Mouse (Mus musculus) CH12.LX (cell line): Measurements from ENCODE around the gene Hdac8. TPM values are rescaled to one million over a fixed set of nuclear protein-coding genes. Genes with fewer than 3 reads are reported as not detected.

Experiments used
- DNase-seq: peaks from one replicate; pipeline ENCODE4 v3.0.0-alpha.2; 2013; ENCODE audit errors: extremely low read depth
- H3K27ac ChIP-seq: 2 replicates; pipeline ENCODE4 v1.5.1; 2012; ENCODE audit warnings: low read depth, mild to moderate bottlenecking, control low read depth, moderate library complexity; ENCODE audit not compliant: insufficient read depth
- H3K27me3 ChIP-seq: replicated peaks from 2 replicates; pipeline ENCODE3; 2012; ENCODE audit warnings: inconsistent platforms
- H3K36me3 ChIP-seq, 2 experiments: replicated peaks in 1 of 2; 2 replicates each; pipeline versions ENCODE3 to v1.6.1; 2012; ENCODE audit warnings: inconsistent platforms in 1 of 2, low read length in 1 of 2, mild to moderate bottlenecking in 1 of 2, mixed read lengths in 1 of 2, moderate library complexity in 1 of 2; ENCODE audit not compliant: control insufficient read depth in 1 of 2, insufficient read depth in 1 of 2
- H3K4me1 ChIP-seq, 2 experiments: 2 replicates each; pipeline ENCODE4 v1.6.1; 2012; ENCODE audit warnings: inconsistent platforms in 1 of 2, moderate library complexity in 1 of 2; ENCODE audit not compliant: insufficient read depth in 2 of 2, control insufficient read depth in 1 of 2
- H3K4me2 ChIP-seq: 2 replicates; pipeline ENCODE4 v1.6.1; 2012; ENCODE audit warnings: low read depth, mild to moderate bottlenecking, control low read depth; ENCODE audit not compliant: poor library complexity, insufficient read depth, severe bottlenecking
- H3K4me3 ChIP-seq, 3 experiments: fragments of 150-350 bp in 1 of 3; sonication (generic) in 1 of 3; replicated peaks in 1 of 3; 2 replicates each; pipeline versions ENCODE3 to v1.5.1; 2011 to 2012; ENCODE audit warnings: low read depth in 2 of 3, low read length in 2 of 3, mild to moderate bottlenecking in 2 of 3, moderate library complexity in 2 of 3, control low read depth in 1 of 3, improper control_type of control experiment in 1 of 3, inconsistent platforms in 1 of 3, mixed read lengths in 1 of 3; ENCODE audit not compliant: poor library complexity in 1 of 3
- H3K79me2 ChIP-seq: replicated peaks from 2 replicates; pipeline ENCODE4 v1.6.1; 2012; ENCODE audit warnings: mild to moderate bottlenecking, moderate library complexity; ENCODE audit not compliant: control insufficient read depth, poor library complexity, insufficient read depth, severe bottlenecking; ENCODE audit errors: extremely low read depth
- H3K9ac ChIP-seq: 2 replicates; pipeline ENCODE4 v1.6.1; 2012; ENCODE audit warnings: low read depth, mild to moderate bottlenecking, control low read depth, moderate library complexity; ENCODE audit not compliant: insufficient read depth
- H3K9me3 ChIP-seq: replicated peaks from 2 replicates; pipeline ENCODE3; 2012; ENCODE audit warnings: low read length, inconsistent platforms, mixed read lengths
- CHD1 ChIP-seq: IDR thresholded peaks from 2 replicates; pipeline ENCODE4 v1.6.1; 2012; ENCODE audit warnings: low read depth, low read length, improper control_type of control experiment, inconsistent platforms
- CTCF ChIP-seq, 2 experiments: IDR thresholded peaks in 1 of 2; conservative IDR thresholded peaks in 1 of 2; 2 replicates each; pipeline ENCODE4 v1.5.1; 2011 to 2012; ENCODE audit warnings: low read depth in 2 of 2, low read length in 2 of 2, improper control_type of control experiment in 1 of 2, inconsistent platforms in 1 of 2, mild to moderate bottlenecking in 1 of 2, moderate library complexity in 1 of 2
- E2F4 ChIP-seq: IDR thresholded peaks from 2 replicates; pipeline ENCODE4 v1.6.1; 2011; ENCODE audit warnings: low read depth, low read length, improper control_type of control experiment; ENCODE audit not compliant: insufficient replicate concordance
- ELF1 ChIP-seq: IDR thresholded peaks from 2 replicates; pipeline ENCODE4 v1.6.1; 2014; ENCODE audit warnings: low read depth, mild to moderate bottlenecking, inconsistent platforms, low read length, improper control_type of control experiment
- EP300 ChIP-seq: IDR thresholded peaks from 2 replicates; pipeline ENCODE4 v1.6.1; 2011; ENCODE audit warnings: low read length, improper control_type of control experiment
- ETS1 ChIP-seq: conservative IDR thresholded peaks from 2 replicates; pipeline ENCODE4 v1.6.1; 2012; ENCODE audit warnings: low read depth, mild to moderate bottlenecking, inconsistent platforms, low read length, improper control_type of control experiment, moderate library complexity
- GABPA ChIP-seq: IDR thresholded peaks from 2 replicates; pipeline ENCODE4 v1.6.1; 2012; ENCODE audit warnings: low read depth, low read length, improper control_type of control experiment, inconsistent platforms; ENCODE audit not compliant: insufficient replicate concordance
- HCFC1 ChIP-seq: IDR thresholded peaks from 2 replicates; pipeline ENCODE4 v1.6.1; 2012; ENCODE audit warnings: low read depth, mild to moderate bottlenecking, inconsistent platforms, low read length, improper control_type of control experiment
- IRF4 ChIP-seq: IDR thresholded peaks from 2 replicates; pipeline ENCODE4 v1.6.1; 2014; ENCODE audit warnings: low read depth, mild to moderate bottlenecking, inconsistent platforms, low read length, improper control_type of control experiment
- KAT2A ChIP-seq: IDR thresholded peaks from 2 replicates; pipeline ENCODE4 v1.6.1; 2012; ENCODE audit warnings: low read length, improper control_type of control experiment, inconsistent platforms; ENCODE audit not compliant: insufficient replicate concordance
- MAZ ChIP-seq: IDR thresholded peaks from 2 replicates; pipeline ENCODE4 v1.6.1; 2012; ENCODE audit warnings: low read depth, mild to moderate bottlenecking, inconsistent platforms, low read length, improper control_type of control experiment, moderate library complexity
- MEF2A ChIP-seq: IDR thresholded peaks from 2 replicates; pipeline ENCODE4 v1.6.1; 2014; ENCODE audit warnings: low read depth, mild to moderate bottlenecking, inconsistent platforms, low read length, improper control_type of control experiment, borderline replicate concordance
- MXI1 ChIP-seq: IDR thresholded peaks from 2 replicates; pipeline ENCODE4 v1.6.1; 2011; ENCODE audit warnings: mild to moderate bottlenecking, low read depth, low read length, improper control_type of control experiment
- PAX5 ChIP-seq: IDR thresholded peaks from 2 replicates; pipeline ENCODE4 v1.6.1; 2012; ENCODE audit warnings: low read length, inconsistent platforms, mixed read lengths
- POLR2AphosphoS2 ChIP-seq: IDR thresholded peaks from 2 replicates; pipeline ENCODE4 v1.6.1; 2011; ENCODE audit warnings: low read depth, low read length, improper control_type of control experiment
- SIN3A ChIP-seq: IDR thresholded peaks from 2 replicates; pipeline ENCODE4 v1.6.1; 2012; ENCODE audit warnings: low read length, improper control_type of control experiment, inconsistent platforms
- SMC3 ChIP-seq: IDR thresholded peaks from 2 replicates; pipeline ENCODE4 v1.6.1; 2011; ENCODE audit warnings: low read depth, low read length, improper control_type of control experiment
- UBTF ChIP-seq: IDR thresholded peaks from 2 replicates; pipeline ENCODE4 v1.6.1; 2012; ENCODE audit warnings: low read depth, mild to moderate bottlenecking, inconsistent platforms, low read length, improper control_type of control experiment, moderate library complexity
- USF1 ChIP-seq: IDR thresholded peaks from 2 replicates; pipeline ENCODE4 v1.6.1; 2014; ENCODE audit warnings: low read depth, mild to moderate bottlenecking, inconsistent platforms, low read length, improper control_type of control experiment
- ZC3H11A ChIP-seq: IDR thresholded peaks from 2 replicates; pipeline ENCODE4 v1.6.1; 2012; ENCODE audit warnings: low read depth, mild to moderate bottlenecking, inconsistent platforms, low read length, improper control_type of control experiment
- ZKSCAN1 ChIP-seq: IDR thresholded peaks from 2 replicates; pipeline ENCODE4 v1.6.1; 2012; ENCODE audit warnings: low read depth, inconsistent platforms, low read length, improper control_type of control experiment, borderline replicate concordance
- ZMIZ1 ChIP-seq: IDR thresholded peaks from 2 replicates; pipeline ENCODE4 v1.6.1; 2012; ENCODE audit warnings: low read depth, mild to moderate bottlenecking, inconsistent platforms, low read length, improper control_type of control experiment
- dilution Hi-C: fragments of 300-500 bp; cut with MboI; formaldehyde crosslinking; loops from 2 replicates; pipeline ENCODE4 v1.14.3; 2020; ENCODE audit warnings: low sequenced_read_pairs; ENCODE audit not compliant: extremely low pct_unique_long_range_greater_than_20kb, extremely low pct_ligation_motif_present
- in situ Hi-C: fragments of 300-500 bp; cut with MboI; formaldehyde crosslinking; loops from 3 replicates; pipeline ENCODE4 v1.14.3; 2019; ENCODE audit warnings: low sequenced_read_pairs, low pct_ligation_motif_present, low pct_unique_long_range_greater_than_20kb, mixed read lengths
- polyA plus RNA-seq: library from polyadenylated mRNA; unstranded; fragments of >175 nt; gene quantifications from 2 replicates; pipeline ENCODE4 v1.2.1, GENCODE M21; 2012; ENCODE audit warnings: low read depth; ENCODE audit not compliant: insufficient read length
- total RNA-seq, 2 experiments: library from RNA; depleted of rRNA; stranded (reverse); fragments of 300-350 nt in 1 of 2; fragments of >200 nt in 1 of 2; gene quantifications; 2 replicates each; pipeline ENCODE4 v1.2.3; 2012 to 2014

The Hdac8 gene
- total and polyA plus RNA-seq, 3 experiments: 11.2 to 13.9 (median 13.0) TPM

- Histone ChIP-seq H3K27me3 (no peaks in the 10 kb centered on the region), H3K4me2 (no peak overlapping the region), H3K4me3 (no peak overlapping the region), H3K9ac (no peak overlapping the region), H3K27ac (no peak overlapping the region), H3K4me1 (no peaks in the 10 kb centered on the region), H3K79me2 (no peaks in the 10 kb centered on the region), H3K36me3 (peaks cover 0 to 27% of the 10 kb centered on the region in 2 experiments), H3K9me3 (no peaks in the 10 kb centered on the region)
- TF ChIP-seq CHD1 (no peak), CTCF (conservative IDR thresholded peaks at IDR 0.05 in 1 of 2, IDR thresholded peaks at IDR 0.05 in 1 of 2; ENCODE audit: low read depth in 2 of 2, low read length in 2 of 2) (no peak), KAT2A (no peak), EP300 (no peak), MEF2A (no peak), ZMIZ1 (no peak), IRF4 (no peak), MXI1 (no peak), GABPA (no peak), ZKSCAN1 (no peak), ELF1 (no peak), USF1 (no peak), E2F4 (no peak), ETS1 (no peak), POLR2AphosphoS2 (no peak)
- dilution Hi-C loops: no loop called here
- DNase-seq: no peak
- in situ Hi-C loops: no loop called here
Measured at GRCm38 (mm10) chrX:102304914-102305313, 200.2 kb downstream of the Hdac8 start.

GRCm38 (mm10) chrX:102302476-102302875, 202.7 kb downstream of the Hdac8 start:
- no peak overlapping the region for H3K27ac ChIP-seq
- no peaks in the 10 kb centered on the region for H3K9me3 ChIP-seq
- no peaks in the 10 kb centered on the region for H3K27me3 ChIP-seq
- no peak overlapping the region for H3K4me3 ChIP-seq
- no peak overlapping the region for H3K4me2 ChIP-seq
- H3K4me1 ChIP-seq: no peaks in the 10 kb centered on the region
- DNase-seq: no peak
- peaks cover 0 to 21% of the 10 kb centered on the region in 2 experiments for H3K36me3 ChIP-seq
- no peaks in the 10 kb centered on the region for H3K79me2 ChIP-seq
- H3K9ac ChIP-seq: no peak overlapping the region
- TF ChIP-seq UBTF (no peak), PAX5 (no peak), HCFC1 (no peak), SMC3 (no peak), ZC3H11A (no peak), CHD1 (no peak), SIN3A (no peak), GABPA (no peak), CTCF (conservative IDR thresholded peaks at IDR 0.05 in 1 of 2, IDR thresholded peaks at IDR 0.05 in 1 of 2; ENCODE audit: low read depth in 2 of 2, low read length in 2 of 2) (no peak), ZMIZ1 (no peak), MAZ (no peak)
- dilution Hi-C loops (no loop called here), in situ Hi-C loops (no loop called here)
